Mouse (Mus musculus) mature B cell (primary cell): ENCODE data around the gene Prlhr.

Experiments
- in situ Hi-C: fragments of 300-500 bp; cut with MboI; formaldehyde crosslinking; loops from 2 replicates; pipeline ENCODE4 v1.14.3; 2019

Gene Prlhr

GRCm38 (mm10) chr19:60468254-60468762 lies at the start of gene Prlhr:
TSS of gene Prlhr (minus strand) at chr19:60468304.
- in situ Hi-C loops, result no loop called here

GRCm38 (mm10) chr19:60515064-60515463 lies 47.0 kb upstream of the Prlhr start:
- in situ Hi-C loops, result no loop called here

- in situ Hi-C loops, result no loop called here
Observed at GRCm38 (mm10) chr19:60513431-60513830, 45.3 kb upstream of the Prlhr start.

- in situ Hi-C loops, result no loop called here
Observed at GRCm38 (mm10) chr19:60500209-60500608, 32.1 kb upstream of the Prlhr start.

GRCm38 (mm10) chr19:60497171-60497570 lies 29.1 kb upstream of the Prlhr start:
- in situ Hi-C loops, result no loop called here

- in situ Hi-C loops, result no loop called here
Observed at GRCm38 (mm10) chr19:60495772-60496171, 27.7 kb upstream of the Prlhr start.

- in situ Hi-C loops, result no loop called here
Observed at GRCm38 (mm10) chr19:60489566-60489965, 21.5 kb upstream of the Prlhr start.

- in situ Hi-C loops, result no loop called here
Observed at GRCm38 (mm10) chr19:60485261-60485660, 17.2 kb upstream of the Prlhr start.

GRCm38 (mm10) chr19:60478859-60479258 lies 10.8 kb upstream of the Prlhr start:
- in situ Hi-C loops, result no loop called here

- in situ Hi-C loops, result no loop called here
Observed at GRCm38 (mm10) chr19:60477788-60478187, 9.7 kb upstream of the Prlhr start.

- in situ Hi-C loops, result no loop called here
Observed at GRCm38 (mm10) chr19:60468846-60469245, 742 bp upstream of the Prlhr start.

- in situ Hi-C loops, result no loop called here
Observed at GRCm38 (mm10) chr19:60467588-60468007, 506 bp downstream of the Prlhr start.

- in situ Hi-C loops, result no loop called here
Observed at GRCm38 (mm10) chr19:60466953-60467570, 1.0 kb downstream of the Prlhr start.

GRCm38 (mm10) chr19:60465726-60466125 lies 2.4 kb downstream of the Prlhr start:
- in situ Hi-C loops, result no loop called here

GRCm38 (mm10) chr19:60463896-60464295 lies 4.2 kb downstream of the Prlhr start:
- in situ Hi-C loops, result no loop called here

GRCm38 (mm10) chr19:60463440-60463839 lies 4.7 kb downstream of the Prlhr start:
- in situ Hi-C loops, result no loop called here

GRCm38 (mm10) chr19:60461476-60461875 lies 6.6 kb downstream of the Prlhr start:
- in situ Hi-C loops, result no loop called here

GRCm38 (mm10) chr19:60459680-60460079 lies 8.4 kb downstream of the Prlhr start:
- in situ Hi-C loops, result no loop called here

- in situ Hi-C loops, result no loop called here
Observed at GRCm38 (mm10) chr19:60459071-60459470, 9.0 kb downstream of the Prlhr start.

GRCm38 (mm10) chr19:60455791-60456190 lies 12.3 kb downstream of the Prlhr start:
- in situ Hi-C loops, result no loop called here

- in situ Hi-C loops, result no loop called here
Observed at GRCm38 (mm10) chr19:60440531-60440930, 27.6 kb downstream of the Prlhr start.

- in situ Hi-C loops, result no loop called here
Observed at GRCm38 (mm10) chr19:60440083-60440482, 28.0 kb downstream of the Prlhr start.

- in situ Hi-C loops, result no loop called here
Observed at GRCm38 (mm10) chr19:60437566-60438241, 30.4 kb downstream of the Prlhr start.
